Mouse (Mus musculus) urinary bladder, adult 2 months (tissue): Measurements from ENCODE around the gene Hnrnpc. TPM values are rescaled to one million over a fixed set of nuclear protein-coding genes. Genes with fewer than 3 reads are reported as not detected.
A peak's percentile ranks its signal among the peaks of the same experiment; 100 is the strongest.

Experiments
- DNase-seq: peaks from one replicate; pipeline ENCODE4 v3.0.0; 2022; ENCODE audit warnings: low spot score
- polyA plus RNA-seq: library from polyadenylated mRNA; depleted of rRNA; stranded (reverse); fragments of >200 nt; gene quantifications from 2 replicates; pipeline ENCODE4 v1.2.3, GENCODE M21; 2012; rRNA removed

Gene Hnrnpc
- 203 and 214 TPM in 2 replicates for polyA plus RNA-seq

DNA sequence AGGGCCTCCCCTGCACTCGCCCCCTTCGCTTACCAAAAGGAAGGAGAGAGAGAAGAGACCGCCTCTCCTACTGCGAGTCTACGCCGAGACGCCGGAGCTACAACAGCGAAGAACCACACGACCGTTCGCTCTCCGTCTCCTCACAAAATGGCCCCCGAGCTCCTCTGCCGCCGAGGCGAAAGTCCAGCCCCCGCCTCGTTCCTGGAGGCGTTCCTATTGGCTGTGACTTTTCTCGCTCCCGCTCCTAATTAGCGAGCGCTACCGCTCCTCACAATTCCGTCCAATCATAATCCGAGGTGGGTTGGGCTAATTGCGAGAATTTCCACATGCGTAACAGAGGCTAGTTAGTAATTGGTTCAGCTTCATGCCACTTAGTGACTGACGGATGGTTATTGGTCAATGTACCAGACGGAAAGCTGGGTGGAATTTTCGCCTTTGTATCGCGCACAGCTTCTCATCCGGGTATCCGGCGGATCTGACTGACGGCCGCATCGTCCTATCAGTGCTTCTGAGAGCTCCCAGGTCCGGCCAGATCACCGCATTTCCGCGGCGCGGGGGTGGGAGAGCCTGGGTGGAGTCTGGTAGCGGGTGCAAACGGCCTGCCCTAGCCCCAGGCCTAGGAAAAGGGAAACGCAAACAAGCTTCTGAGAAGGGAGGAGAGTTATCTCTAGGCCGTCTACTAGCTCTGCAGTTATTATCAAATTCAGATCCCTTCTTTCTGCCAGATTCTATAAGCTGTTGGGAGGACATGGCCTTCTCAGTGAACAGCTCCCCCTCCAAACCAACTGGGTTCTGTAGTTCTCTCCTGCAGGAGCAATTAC is at the start of gene Hnrnpc:
Gene Hnrnpc, minus strand, starts transcription at position 173 of the 821 bp plus-strand sequence.
- DNase-seq = peak; percentile 100

DNA sequence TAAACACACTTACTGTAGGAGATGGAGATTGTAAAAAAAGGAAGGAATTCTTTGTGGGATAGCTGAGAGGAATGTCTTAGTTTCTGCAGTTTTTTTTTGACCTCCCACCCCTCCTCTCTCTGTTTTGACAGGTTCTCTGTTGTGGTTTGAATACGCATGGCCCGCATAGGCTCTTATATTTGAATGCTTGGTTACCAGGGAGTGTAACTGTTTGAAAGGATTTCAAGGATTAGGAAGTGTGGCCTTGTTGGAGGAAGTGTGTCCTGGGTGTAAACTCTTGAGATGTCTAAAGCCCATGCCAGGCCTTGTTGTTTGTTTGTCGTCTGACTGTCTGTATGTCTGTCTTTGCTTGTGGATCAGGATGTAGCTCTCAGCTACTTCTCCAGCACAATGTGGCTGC is 48.8 kb upstream of the Hnrnpc start:
- DNase-seq = no peak

- no peak for DNase-seq
Observed at GRCm38 (mm10) chr14:52152179-52152578, 48.4 kb upstream of the Hnrnpc start.

- no peak for DNase-seq
Observed at GRCm38 (mm10) chr14:52149888-52150287, 46.1 kb upstream of the Hnrnpc start.

DNA sequence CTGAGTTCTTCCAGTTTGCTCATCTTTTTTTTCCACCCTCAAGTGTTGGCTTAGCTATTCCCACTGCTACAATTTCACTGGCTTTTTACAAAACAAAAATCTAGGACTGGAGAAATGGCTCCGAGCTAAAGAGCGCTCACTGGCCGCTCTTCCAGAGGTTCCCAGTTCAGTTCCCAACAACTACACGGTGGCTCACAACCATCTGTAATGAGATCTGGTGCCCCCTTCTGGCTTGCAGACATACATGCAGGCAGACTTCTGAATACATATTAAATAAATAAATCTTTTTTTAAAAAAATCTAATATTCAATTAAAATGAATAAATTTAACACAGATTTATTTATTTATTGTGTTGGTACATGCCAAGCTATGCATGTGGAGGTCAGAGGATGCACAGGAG is 42.7 kb upstream of the Hnrnpc start:
- no peak for DNase-seq

GRCm38 (mm10) chr14:52144165-52144564 is 40.3 kb upstream of the Hnrnpc start:
- DNase-seq = no peak

DNA sequence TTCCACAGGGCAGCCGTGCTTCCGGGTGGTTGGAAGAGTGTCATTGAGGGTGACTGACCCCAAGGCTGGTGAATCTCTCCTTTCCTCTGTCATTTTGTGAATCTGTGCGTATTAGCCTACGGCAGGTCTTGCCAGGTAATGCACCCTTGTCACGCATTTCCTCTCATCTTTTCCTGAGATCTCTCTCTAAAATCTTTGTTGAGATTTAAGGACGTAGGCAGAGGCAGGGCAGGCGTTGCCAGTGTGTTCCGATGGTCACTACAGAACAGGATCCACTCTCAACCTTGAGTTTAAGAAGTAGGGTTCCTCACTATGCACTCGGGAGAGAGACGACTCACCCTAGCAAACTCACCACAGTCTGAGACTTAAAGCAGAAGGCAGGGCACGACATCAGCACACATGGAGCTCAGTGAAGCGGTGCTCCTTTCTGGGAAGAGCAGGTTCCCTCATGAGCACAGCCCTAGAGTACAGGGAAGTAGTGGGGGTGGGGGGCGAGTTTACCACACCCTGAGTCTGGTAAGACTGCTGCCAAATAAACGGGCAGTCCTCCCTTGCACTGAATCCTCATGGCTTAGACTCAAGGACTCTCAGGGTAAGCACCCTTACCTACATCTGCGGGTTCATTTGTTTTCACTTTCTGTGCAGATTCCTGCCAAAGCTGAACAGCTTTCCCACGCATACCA is 37.8 kb upstream of the Hnrnpc start:
- no peak for DNase-seq

- no peak for DNase-seq
Observed at GRCm38 (mm10) chr14:52140577-52141444, 37.0 kb upstream of the Hnrnpc start.

GRCm38 (mm10) chr14:52133584-52133983 is 29.8 kb upstream of the Hnrnpc start:
- no peak for DNase-seq

DNA sequence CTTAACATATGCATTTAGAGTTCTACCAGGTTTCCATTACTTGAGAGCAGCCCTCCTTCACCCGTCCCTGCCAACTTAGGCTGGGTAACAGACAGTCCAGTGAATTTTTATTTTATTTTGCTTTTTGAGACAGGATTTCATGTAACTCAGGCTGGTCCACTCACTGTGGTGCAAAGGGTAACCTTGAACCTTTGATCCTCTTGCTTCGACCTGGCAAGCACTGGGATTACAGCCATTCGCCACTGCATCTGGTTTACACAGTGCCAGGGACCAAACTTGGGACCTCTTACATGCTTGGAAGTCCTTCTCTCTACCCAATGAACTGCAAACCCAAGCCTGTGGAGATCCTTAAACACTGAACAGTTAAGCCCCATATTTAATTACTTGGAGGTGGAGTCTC is 20.8 kb upstream of the Hnrnpc start:
- no peak for DNase-seq

- DNase-seq = peak; percentile 31
Observed at GRCm38 (mm10) chr14:52123918-52124317, 20.1 kb upstream of the Hnrnpc start.

GRCm38 (mm10) chr14:52120169-52120568 is 16.3 kb upstream of the Hnrnpc start:
- DNase-seq = no peak

DNA sequence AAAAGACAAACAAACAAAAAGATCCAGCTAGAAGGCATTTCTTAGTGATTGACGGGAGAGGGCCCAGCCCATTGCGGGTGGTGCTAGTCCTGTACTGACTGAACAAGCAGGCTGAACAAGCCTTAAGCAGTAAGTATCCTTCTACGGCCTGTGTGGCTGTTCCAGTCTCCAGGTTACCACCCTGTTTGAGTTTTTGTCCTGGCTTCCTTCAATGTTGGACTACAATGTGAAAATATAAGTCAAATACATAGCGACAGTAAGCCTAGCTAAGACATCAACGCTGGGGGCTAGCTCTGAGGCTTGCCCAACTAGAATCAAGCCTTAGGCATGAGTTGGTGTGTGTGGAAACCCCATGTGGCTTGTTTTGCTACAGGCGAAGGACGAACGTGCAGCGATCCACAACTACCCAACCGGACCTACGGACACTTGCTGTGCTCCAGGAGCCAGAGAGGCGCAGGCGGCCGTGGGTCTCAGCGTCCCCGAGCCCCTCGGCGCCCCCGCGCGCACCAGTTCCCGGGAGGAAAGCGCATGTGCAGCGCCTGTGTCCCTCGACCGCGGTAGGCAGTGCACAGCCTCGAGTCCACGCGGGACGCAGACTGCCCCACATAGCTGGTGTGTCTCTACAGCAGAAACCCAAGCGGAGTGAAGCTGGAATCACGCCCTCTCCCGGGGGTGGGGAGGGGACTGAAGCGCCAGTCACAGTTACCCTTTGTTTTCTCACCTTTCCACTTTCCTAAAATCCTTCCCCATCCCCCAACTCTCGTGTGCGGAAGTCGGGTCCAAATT is 15.2 kb upstream of the Hnrnpc start:
- peak; percentile 36 for DNase-seq

GRCm38 (mm10) chr14:52118456-52118822 is 14.6 kb upstream of the Hnrnpc start:
- DNase-seq = no peak

- DNase-seq = no peak
Observed at GRCm38 (mm10) chr14:52117241-52117640, 13.4 kb upstream of the Hnrnpc start.

- no peak for DNase-seq
Observed at GRCm38 (mm10) chr14:52114101-52114500, 10.3 kb upstream of the Hnrnpc start.

- DNase-seq = no peak
Observed at GRCm38 (mm10) chr14:52110346-52110745, 6.5 kb upstream of the Hnrnpc start, which contains the start of gene Rpgrip1. Gene Rpgrip1 (plus strand): TSS chr14:52110704.

GRCm38 (mm10) chr14:52108025-52108424 is 4.2 kb upstream of the Hnrnpc start:
- no peak for DNase-seq

GRCm38 (mm10) chr14:52106741-52107140 is 2.9 kb upstream of the Hnrnpc start:
- peak; percentile 26 for DNase-seq

DNA sequence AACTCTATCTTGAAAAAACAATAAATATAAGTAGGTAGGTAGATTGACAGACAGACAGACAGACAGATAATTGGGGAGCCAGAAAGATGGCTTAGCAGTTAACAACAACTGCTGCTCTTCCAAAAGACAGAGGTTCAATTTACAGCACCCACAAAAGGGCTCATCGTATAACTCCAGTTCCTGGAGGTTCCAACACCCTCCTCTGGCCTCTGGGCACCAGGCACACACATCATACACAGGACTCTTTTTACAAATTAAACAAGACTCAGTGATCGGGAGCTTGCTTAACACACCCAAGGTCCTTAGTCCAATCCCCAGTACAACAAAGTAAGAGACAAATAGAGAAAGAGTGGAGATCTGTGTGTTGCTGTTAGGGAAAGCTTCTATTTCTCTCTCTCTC is 1.5 kb upstream of the Hnrnpc start:
- DNase-seq = no peak

DNA sequence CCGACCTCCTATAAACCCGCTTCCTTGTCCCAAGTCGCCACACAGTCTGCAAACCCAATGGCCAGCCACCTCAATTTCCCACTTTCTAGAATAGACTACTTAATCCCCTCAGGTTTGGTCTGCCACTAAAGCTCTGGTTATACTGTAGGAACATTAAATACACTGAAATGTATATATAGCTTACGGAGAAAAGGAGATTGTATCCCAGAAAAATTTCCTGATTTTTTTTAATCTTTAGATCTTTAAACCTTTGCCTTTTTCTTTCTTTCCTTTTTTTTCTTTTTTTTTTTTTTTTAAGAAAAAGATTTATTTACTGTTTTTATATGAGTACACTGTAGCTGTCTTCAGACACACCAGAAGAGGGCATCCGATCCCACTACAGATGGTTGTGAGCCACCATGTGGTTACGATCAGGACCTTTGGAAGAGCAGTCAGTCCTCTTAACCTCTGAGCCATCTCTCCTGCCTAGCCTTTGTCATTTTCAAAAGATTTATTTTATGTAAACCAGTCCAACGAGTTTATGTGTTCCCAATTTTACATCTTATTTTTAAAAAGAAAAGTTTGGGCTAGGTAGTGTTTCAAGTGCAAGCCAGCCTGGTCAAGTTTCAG is 953 bp upstream of the Hnrnpc start:
- DNase-seq = no peak
